Comparison of ENCODE assay signal across 8 mouse cellular contexts in genomic region chr11:114468394-114468793, GRCm38 (mm10).
A peak's percentile ranks its signal among the peaks of the same experiment; 100 is the strongest.
DNase-seq lines count a peak whose midpoint lies in the region; ATAC-seq and TF ChIP-seq lines count a peak whose summit lies in the region.

No protein-coding gene starts in this region.

- TF ChIP-seq CTCF in intestine, postnatal 0 days (IDR thresholded peaks at IDR 0.05; ENCODE audit: low read depth): no peak

- peak overlapping the region; percentile 51 for H3K4me2 ChIP-seq in embryonic facial prominence, embryonic 13.5 days
- peak overlapping the region; percentile 27; the same call in 1 of the 2 replicates for H3K4me2 ChIP-seq in intestine, postnatal 0 days (replicated peaks; ENCODE audit: low read depth)
- H3K4me2 ChIP-seq in midbrain, embryonic 13.5 days (replicated peaks): peak overlapping the region; percentile 22; the same call in 1 of the 2 replicates
- H3K4me2 ChIP-seq in stomach, embryonic 16.5 days (ENCODE audit: low read depth, low read length): peak overlapping the region; percentile 32; the same call in 1 of the 2 replicates

- H3K9ac ChIP-seq in embryonic facial prominence, embryonic 13.5 days: no peak overlapping the region; the same call in 1 of the 2 replicates
- H3K9ac ChIP-seq in intestine, postnatal 0 days (ENCODE audit: low read depth, low read length): no peak overlapping the region
- no peak overlapping the region for H3K9ac ChIP-seq in midbrain, embryonic 13.5 days (replicated peaks)
- peak overlapping the region; percentile 7; the same call in 1 of the 2 replicates for H3K9ac ChIP-seq in stomach, embryonic 16.5 days (ENCODE audit: low read length)

- peak overlapping the region; percentile 73 for H3K27ac ChIP-seq in embryonic facial prominence, embryonic 13.5 days
- H3K27ac ChIP-seq in intestine, postnatal 0 days (ENCODE audit: low read depth, low read length): no peak overlapping the region
- H3K27ac ChIP-seq in midbrain, embryonic 13.5 days: peak overlapping the region; percentile 55
- H3K27ac ChIP-seq in stomach, embryonic 16.5 days (ENCODE audit: low read length): 0 out of 2 replicates have a peak overlapping the region, but pooled peaks have one; percentile 6

- intact Hi-C loops in left cerebral cortex, postnatal 14 days (cut with DNase I): no loop called here

- H3K4me3 ChIP-seq in embryonic facial prominence, embryonic 13.5 days: peak overlapping the region; percentile 1; the same call in 1 of the 2 replicates
- H3K4me3 ChIP-seq in intestine, postnatal 0 days (ENCODE audit: low read depth, low read length): no peak overlapping the region
- H3K4me3 ChIP-seq in midbrain, embryonic 13.5 days (replicated peaks): no peak overlapping the region
- no peak overlapping the region for H3K4me3 ChIP-seq in stomach, embryonic 16.5 days (replicated peaks; ENCODE audit: low read length)

- H3K27me3 ChIP-seq in embryonic facial prominence, embryonic 13.5 days: no peaks in the 10 kb centered on the region
- H3K27me3 ChIP-seq in intestine, postnatal 0 days (replicated peaks; ENCODE audit: control insufficient read depth, insufficient read depth, low read length): no peaks in the 10 kb centered on the region
- H3K27me3 ChIP-seq in midbrain, embryonic 13.5 days: peaks cover 25% of the 10 kb centered on the region
- 0 out of 2 replicates have a peak, but pooled peaks cover 5% of the 10 kb centered on the region for H3K27me3 ChIP-seq in stomach, embryonic 16.5 days (ENCODE audit: control insufficient read depth, insufficient read depth, low read length)

- no peaks in the 10 kb centered on the region for H3K36me3 ChIP-seq in embryonic facial prominence, embryonic 13.5 days
- no peaks in the 10 kb centered on the region for H3K36me3 ChIP-seq in intestine, postnatal 0 days (ENCODE audit: control insufficient read depth, insufficient read depth)
- no peaks in the 10 kb centered on the region for H3K36me3 ChIP-seq in midbrain, embryonic 13.5 days
- no peaks in the 10 kb centered on the region for H3K36me3 ChIP-seq in stomach, embryonic 16.5 days (ENCODE audit: control insufficient read depth, insufficient read depth, low read length)

- 0 out of 2 replicates have a peak, but pooled peaks have one; percentile 23 for ATAC-seq in embryonic facial prominence, embryonic 13.5 days (ENCODE audit: insufficient number of reproducible peaks, insufficient read depth, low FRiP score, low TSS enrichment, low read depth)
- no peak for ATAC-seq in intestine, postnatal 0 days
- peak; percentile 43 for ATAC-seq in midbrain, embryonic 13.5 days
- ATAC-seq in stomach, embryonic 16.5 days (ENCODE audit: insufficient read depth, low FRiP score): peak; percentile 73

- peak; percentile 63 to 69 for DNase-seq in cerebellum, adult 18-20 months
- peak; percentile 37 for DNase-seq in heart, adult 8-10 months (ENCODE audit: low spot score)
- DNase-seq in left cerebral cortex, postnatal 14 days (ENCODE audit: low spot score in 2 of 2): peak; percentile 71 to 80
- no peak for DNase-seq in thymus, postnatal 10 days (ENCODE audit: low spot score in 2 of 2)

- WGBS in embryonic facial prominence, embryonic 13.5 days: under 1% methylated on average over 8 of the region's 8 CpGs
- 4% methylated on average over 8 of the region's 8 CpGs for WGBS in intestine, postnatal 0 days
- 1% methylated on average over 8 of the region's 8 CpGs for WGBS in midbrain, embryonic 13.5 days
- WGBS in stomach, embryonic 16.5 days: 2% methylated on average over 8 of the region's 8 CpGs

- no peaks in the 10 kb centered on the region; the same call in 1 of the 2 replicates for H3K9me3 ChIP-seq in embryonic facial prominence, embryonic 13.5 days
- no peaks in the 10 kb centered on the region for H3K9me3 ChIP-seq in intestine, postnatal 0 days (ENCODE audit: control insufficient read depth)
- H3K9me3 ChIP-seq in midbrain, embryonic 13.5 days: no peaks in the 10 kb centered on the region
- H3K9me3 ChIP-seq in stomach, embryonic 16.5 days (replicated peaks; ENCODE audit: control insufficient read depth, low read length): no peaks in the 10 kb centered on the region

- H3K4me1 ChIP-seq in embryonic facial prominence, embryonic 13.5 days: peaks cover 65% of the 10 kb centered on the region
- H3K4me1 ChIP-seq in intestine, postnatal 0 days (replicated peaks; ENCODE audit: control insufficient read depth, insufficient read depth, low read length): no peaks in the 10 kb centered on the region
- peaks cover 65% of the 10 kb centered on the region for H3K4me1 ChIP-seq in midbrain, embryonic 13.5 days (replicated peaks)
- H3K4me1 ChIP-seq in stomach, embryonic 16.5 days (ENCODE audit: control insufficient read depth, insufficient read depth, low read length): peaks cover 18% of the 10 kb centered on the region; the same call in 1 of the 2 replicates

Comparison
In these comparisons a context has a peak if more than half of its experiments do, and no peak if none do; other contexts are left out.
1. DNase-seq: peak in cerebellum, adult 18-20 months (2 of 2), heart, adult 8-10 months (single experiment) and left cerebral cortex, postnatal 14 days (2 of 2); none in thymus, postnatal 10 days (0 of 2).
2. Peak in every context shown above with its lines, with median percentiles within 50 percentile points of each other: H3K4me2 ChIP-seq.